ENCODE assay signal across 19 mouse cellular contexts in genomic region chr19:26817901-26818300, GRCm38 (mm10).
"Had no signal": no experiment of that assay in that cellular context is flagged by ENCODE, and none has a peak within 500 bp of the region (broad histone marks: within the 10 kb centered on the region; RNA-seq: fewer than 3 reads in every experiment).

No protein-coding gene starts in this region.

- H3K4me2 ChIP-seq: lung, embryonic 14.5 days; midbrain, embryonic 12.5 days; neural tube, embryonic 13.5 days; neural tube, embryonic 15.5 days had no signal

- H3K9ac ChIP-seq: lung, embryonic 14.5 days; midbrain, embryonic 12.5 days; neural tube, embryonic 13.5 days; neural tube, embryonic 15.5 days had no signal

- H3K27me3 ChIP-seq: midbrain, embryonic 12.5 days; neural tube, embryonic 13.5 days; neural tube, embryonic 15.5 days had no signal

- H3K4me3 ChIP-seq: midbrain, embryonic 10.5 days; midbrain, embryonic 12.5 days; myocyte; neural tube, embryonic 13.5 days; neural tube, embryonic 15.5 days had no signal

- H3K4me1 ChIP-seq: neural tube, embryonic 15.5 days had no signal

- H3K9me3 ChIP-seq: midbrain, embryonic 10.5 days; midbrain, embryonic 12.5 days had no signal

- H3K27ac ChIP-seq: midbrain, embryonic 10.5 days; midbrain, embryonic 12.5 days; neural tube, embryonic 13.5 days; neural tube, embryonic 15.5 days had no signal

- ATAC-seq: midbrain, embryonic 16.5 days had no signal

- H3K36me3 ChIP-seq: midbrain, embryonic 10.5 days; midbrain, embryonic 12.5 days; neural tube, embryonic 13.5 days; neural tube, embryonic 15.5 days had no signal

- DNase-seq: lung, adult 18-20 months; lung, embryonic 14.5 days; lung, postnatal 10 days; lung, postnatal 4 days; midbrain, embryonic 14.5 days; retina, postnatal 1 day; right cerebral cortex, adult 18-20 months; right cerebral cortex, postnatal 25 days; right cerebral cortex, postnatal 4 days; spleen, adult 18-20 months; thymus, adult 18-20 months; thymus, postnatal 25 days; thymus, postnatal 4 days had no signal
